Mouse (Mus musculus): ENCODE measurements around the gene Sh3pxd2a.

DNA sequence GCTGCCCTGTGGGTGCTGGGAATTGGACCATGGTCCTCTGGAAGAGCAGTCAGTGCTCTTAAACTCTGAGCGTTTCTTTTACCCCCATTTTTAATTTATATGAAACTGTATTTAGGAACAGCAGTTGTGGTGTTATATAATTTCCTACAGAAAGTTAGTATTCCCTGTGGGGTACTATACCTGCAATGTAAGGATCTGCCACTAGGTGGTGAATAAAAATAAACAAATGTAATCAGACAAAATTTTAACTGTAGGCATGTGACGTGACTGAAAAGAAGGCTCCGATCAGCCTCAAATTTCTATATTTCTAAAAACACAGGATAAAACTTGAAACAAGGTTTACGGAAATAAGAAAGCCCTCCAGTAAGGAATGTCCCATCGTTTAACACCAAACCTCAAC lies 81.9 kb downstream of the Sh3pxd2a start:
- TF ChIP-seq CTCF (IDR thresholded peaks at IDR 0.05; ENCODE audit: borderline replicate concordance, insufficient read depth, low read length) = no peak
- TF ChIP-seq POLR2A (IDR thresholded peaks at IDR 0.05; ENCODE audit: low read depth, low read length) = no peak
